Mouse (Mus musculus) adrenal gland, postnatal 36 days (tissue): Measurements from ENCODE around the gene Cacna2d2. TPM values are rescaled to one million over a fixed set of nuclear protein-coding genes. Genes with fewer than 3 reads are reported as not detected.

Experiments
- DNase-seq, 2 experiments: peaks; one replicate each; pipeline ENCODE4 v3.0.0; 2021; ENCODE audit warnings: mixed read lengths in 1 of 2
- total RNA-seq, 2 experiments: library from RNA; stranded (reverse); gene quantifications; 2 replicates each; pipeline ENCODE4 v1.2.3; 2021

Gene Cacna2d2
- total RNA-seq, 2 experiments from 2014 or later, result 4.9 to 5.2 TPM

DNA sequence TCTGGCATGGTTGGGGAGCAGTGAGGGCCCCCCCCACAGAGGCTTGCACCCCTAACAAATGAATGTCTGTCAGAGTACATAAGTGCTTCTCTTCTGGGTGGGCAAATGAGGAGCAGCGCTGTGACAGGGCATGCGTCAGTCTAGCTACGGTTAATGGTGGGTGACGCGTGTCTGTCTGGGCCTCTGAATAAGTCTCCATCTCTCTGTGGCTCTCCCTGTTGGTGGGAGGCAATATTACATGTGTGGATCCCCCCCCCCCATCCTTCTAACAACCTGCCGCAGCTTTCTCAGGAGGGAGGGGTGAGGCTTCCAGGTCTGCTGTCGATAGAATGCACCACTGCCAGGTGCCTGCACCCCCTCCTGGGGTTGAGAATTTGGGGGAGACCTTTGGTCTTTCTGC, 3.7 kb downstream of the Cacna2d2 start:
- no peak for DNase-seq

DNA sequence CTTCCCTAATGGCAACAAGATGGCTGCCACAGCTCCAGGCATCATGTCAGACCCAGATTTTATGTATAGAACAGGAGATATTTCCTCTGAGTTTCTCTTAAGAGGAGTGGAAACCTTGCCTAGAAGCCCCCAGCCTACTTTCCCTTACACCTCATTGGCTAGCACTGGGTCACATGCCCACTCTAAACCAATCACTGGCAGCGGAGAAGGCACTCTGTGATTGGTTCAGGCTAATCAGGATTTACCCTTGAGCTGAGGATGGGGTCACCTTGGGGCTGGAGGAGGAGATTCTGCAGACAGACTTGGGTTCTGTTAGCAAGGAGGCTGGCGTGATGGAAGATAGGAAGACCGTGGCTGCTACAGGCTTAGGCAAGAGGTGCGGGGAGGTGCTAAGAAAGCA, 10.0 kb downstream of the Cacna2d2 start:
- no peak for DNase-seq

DNA sequence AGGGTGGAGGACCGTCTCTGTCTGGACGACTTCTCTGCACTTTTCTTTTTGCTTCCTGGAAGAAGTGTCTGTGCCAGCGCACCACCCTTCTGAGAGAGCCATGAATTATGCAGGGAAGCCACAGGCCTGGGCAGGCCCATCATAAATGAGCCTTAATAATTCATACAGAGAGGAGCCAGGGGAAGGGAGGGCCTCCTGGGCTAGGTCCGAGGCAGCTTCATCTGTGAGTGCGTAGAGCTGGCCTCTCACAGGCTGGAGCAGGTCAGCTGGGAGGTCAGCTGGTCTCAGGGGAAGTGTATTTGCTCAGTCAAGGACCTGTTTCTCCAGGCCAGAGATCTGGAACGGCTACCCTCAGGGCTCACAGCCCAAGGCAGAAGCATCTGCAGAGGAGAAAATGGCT, 17.7 kb downstream of the Cacna2d2 start:
- DNase-seq, result no peak

DNA sequence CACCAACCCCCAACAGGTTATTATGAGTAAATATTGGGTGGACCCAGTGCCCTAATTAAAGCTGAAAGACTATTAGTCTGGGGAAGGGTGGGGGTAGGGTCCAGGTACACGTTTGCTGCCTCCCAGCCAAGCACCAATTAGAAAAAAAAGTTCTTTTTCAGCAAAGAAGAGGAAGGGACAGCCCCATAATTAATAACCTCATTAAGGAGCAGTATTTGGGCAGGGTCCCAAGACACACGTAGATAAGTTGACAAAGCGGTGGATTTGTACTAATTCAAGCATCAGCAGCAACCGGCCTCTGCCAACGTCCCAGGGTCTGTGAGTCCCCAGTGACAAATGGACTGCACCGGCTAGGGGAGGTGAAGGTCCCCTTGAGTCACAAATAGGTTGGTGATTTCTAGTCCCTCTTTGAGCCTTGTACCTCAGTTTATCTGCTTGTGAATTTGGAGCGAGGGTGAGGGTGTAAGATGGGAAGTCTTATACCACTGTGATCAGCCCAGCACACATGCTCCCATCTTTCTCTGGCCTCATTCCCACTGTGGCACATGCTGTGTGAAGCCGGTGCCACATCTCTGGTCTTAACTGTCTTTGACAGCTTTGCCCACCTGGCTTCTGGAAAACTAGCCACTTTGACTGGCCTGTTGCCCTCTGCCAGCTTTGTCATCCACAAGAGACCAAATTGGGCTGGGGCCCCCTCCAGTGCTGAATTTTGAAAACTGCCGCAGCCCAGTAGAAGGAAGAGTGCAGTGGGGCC, 20.3 kb downstream of the Cacna2d2 start:
- no peak for DNase-seq

DNA sequence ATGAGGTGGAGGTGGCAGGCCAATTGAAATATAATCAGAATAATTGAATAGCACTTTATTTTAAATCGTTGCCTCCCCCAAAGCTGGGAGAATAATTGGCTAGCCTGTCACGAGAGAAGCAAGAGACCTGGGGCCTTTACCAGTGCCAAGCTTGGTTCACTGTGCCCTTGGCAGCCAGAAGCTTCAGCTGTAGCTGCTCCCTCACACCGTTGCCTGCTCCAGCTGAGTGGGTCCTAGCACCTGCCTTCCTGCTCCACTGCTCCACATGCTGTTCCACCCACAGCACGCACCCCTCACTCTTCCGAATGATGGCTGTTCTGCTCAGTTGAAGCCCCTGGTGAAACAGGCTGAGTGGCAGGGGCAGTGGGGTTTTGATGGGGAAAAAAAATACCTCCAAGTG, 21.5 kb downstream of the Cacna2d2 start:
- no peak for DNase-seq

DNA sequence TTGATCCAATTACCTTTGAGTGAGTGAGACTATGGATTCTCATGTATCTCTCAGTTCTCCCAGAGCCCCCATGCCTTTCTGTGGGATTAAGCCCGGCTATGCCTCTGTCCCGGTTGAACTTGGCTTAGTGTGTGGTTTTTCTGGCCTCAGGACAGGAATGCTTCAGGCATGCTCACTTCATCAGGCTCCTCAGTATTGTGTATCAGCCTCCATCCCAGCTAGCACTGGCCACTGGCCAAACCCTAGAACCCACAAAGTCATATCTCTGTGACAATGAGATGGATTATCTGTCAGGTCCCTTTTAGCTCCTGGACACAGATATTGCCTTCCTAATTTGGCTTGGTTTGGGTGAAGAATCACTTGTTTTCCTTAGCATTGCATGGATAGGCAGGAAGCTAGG, 23.5 kb downstream of the Cacna2d2 start:
- no peak for DNase-seq

DNA sequence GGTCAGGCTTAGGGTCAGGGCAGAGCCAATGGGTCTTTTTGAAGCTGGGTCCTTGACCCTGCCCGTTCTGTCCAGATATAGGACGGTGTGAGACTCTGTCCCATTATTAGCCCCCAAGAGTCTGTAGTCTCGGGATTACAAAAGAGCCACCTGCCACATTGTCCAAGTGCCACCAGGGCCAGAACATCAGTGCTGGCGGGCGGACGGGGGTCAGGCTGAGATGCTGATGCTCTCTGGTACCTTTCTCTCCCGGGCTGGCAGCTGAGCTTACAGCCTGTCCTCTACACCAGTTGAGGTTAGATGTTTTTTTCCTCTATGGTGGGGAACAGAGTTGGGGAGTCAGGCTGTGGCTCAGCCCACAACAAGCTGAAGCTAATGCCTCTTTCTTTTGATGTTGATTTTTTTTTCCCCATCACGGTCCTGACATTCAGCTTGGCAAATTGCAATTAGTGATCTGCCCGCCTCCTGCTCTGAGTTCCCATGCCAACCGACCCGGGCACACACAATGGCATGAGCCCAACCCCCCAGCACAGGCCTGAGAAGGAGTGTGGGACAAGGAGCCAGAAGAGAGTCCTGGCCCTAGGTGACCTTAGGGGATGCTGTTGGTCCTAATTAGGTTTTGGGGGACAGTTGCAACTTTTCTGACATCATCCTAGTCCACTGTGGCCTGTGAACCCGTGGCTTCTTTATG, 25.2 kb downstream of the Cacna2d2 start:
- no peak for DNase-seq

DNA sequence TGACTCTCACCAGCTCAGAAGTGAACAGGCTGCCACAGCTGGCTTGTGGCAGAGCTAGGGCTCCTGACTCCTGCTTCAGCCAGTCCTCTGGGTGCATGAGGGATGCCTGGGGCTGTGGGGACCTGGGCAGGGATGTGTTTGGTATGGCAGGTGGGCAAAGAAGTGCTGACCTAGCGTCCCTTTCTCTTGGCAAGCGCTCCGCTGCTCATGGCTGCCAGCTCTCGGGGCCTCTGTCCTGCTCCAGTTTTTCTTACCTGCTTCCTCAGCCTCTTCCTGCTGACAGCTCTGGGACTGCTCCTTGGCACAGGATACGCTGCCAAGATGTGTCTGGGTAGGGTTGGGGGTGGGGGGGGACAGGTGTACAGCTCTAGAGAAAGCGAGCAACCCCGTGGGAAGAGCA, 28.5 kb downstream of the Cacna2d2 start:
- DNase-seq, result no peak

DNA sequence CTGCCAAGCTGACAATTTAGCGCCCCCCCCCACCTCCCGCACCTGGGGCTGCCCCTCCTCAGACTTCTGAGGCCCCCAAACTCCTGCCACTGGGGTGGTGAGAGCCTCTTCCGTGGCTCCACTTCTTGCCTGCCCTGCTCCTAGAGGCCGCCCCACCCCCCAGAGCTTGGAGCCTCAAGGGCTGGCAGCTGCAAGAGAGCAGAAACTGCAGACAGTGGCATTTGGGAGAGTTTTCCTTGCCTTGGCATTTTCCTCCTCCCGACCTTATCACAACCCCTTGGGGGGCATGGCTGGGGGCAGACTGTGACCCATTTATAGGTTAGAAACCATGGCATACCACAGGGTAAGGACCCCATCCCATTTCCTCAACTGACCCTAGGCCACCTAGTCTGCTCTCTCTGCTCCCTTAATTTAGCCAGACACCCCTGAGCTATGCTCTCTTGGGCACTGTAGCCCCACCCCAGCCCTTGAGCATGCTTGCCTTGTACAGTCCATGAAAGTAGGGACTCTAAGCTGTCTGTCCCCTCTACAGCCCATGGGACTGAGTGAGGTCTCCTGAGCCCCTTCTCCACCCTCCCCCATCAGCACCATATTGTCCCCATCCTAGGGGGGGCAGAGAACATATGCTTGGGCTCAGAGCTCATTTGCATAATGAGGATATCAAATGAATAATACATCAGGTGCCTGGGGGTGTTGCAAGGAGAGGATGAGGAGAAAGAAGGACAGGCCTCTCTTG, 29.2 kb downstream of the Cacna2d2 start:
- DNase-seq, result peak; percentile 46 to 66

DNA sequence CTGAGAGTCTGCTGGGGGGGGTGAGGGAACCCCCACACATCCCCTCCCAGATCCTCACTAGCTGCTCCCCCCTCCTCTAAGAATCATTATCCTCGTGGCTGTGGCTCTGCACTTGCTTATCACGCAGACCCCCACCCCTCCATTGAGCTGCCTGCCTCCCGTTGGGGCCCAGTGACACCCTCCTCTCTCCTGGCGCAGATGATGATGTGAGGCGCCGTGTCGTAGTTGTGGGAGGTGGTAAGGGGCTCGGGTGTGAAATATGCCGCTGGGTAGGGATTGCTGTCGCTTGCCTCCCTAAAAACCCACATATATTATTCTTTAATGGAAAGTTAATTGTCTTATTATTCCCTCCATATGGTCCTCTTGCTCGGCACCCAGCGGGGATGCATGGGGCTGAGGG, 31.0 kb downstream of the Cacna2d2 start:
- DNase-seq, result no peak

DNA sequence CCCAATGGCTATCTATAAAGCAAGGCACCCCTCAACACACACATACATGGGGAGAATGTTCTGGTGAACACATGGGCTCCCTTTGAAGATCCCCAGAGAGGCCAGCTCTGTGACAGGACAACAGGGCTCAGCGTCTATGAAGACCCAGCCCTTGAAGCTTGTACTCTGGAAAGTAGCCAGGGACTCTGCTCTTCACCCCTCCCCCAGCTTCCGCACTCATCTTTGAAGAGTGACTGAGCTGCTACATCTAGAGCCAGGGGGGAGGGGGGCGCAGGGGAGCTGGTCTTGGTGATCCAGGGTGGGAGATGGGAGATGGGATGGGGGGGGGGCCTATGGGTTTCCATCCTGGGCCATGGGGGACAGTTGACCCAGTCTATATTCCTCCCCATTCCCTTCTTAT, 33.1 kb downstream of the Cacna2d2 start:
- no peak for DNase-seq

DNA sequence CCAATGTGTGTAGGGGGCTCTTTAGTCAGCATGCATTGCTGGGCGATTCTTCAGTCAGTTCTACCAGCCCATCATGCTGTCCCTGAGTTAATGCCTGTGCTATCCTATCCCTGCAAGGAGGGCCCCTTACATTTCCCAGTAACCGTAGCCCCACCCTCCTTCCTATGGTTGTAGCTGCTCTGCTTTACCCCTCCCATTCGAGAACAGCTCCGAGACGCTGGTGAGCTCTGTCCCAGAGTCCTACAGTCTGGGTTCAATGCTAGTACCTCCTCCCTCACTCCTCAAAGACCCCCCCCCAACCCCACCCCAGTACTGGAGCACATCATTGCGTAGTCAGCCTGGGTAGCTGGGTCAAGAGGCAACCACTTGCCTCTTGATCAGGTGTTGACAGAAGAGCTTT, 35.4 kb downstream of the Cacna2d2 start:
- no peak for DNase-seq

DNA sequence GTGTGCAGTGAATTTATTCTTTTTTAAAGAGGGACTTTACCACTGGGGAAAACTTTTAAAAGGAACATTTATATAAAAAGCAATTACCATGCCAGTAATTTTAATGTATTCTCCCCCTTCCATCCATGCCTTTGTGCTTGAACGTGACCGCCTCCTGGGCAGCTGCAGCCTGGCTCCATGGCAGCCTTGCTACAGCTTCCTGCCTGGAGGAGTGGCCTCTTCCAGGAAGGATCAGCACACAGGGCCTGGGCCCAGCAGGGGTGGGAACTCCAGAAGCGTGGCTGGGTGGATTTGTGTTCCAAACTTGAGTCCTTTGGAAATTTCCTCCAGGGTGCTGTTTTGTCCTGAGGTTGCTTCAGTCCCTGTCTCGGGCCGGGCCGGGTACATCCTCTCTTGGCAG, 35.9 kb downstream of the Cacna2d2 start:
- DNase-seq, result no peak

DNA sequence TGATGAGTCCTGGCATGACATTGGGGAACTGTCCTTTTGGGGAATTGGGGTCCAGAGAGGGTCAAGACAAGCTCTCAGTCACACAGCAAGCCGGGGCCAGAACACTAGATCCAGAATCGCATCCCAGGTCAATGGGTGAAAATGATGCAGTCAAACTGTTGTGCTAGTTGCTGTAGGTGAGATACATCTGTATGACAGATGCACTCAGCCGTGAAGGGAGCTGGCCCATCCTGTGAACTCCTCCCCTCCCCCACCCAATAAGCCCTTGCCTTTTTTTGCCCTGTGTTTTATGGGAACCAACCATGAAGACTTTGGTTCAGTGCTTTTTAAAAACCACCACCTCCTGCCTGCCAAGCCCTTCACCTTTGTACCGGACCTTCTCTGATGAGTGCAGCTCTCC, 43.5 kb downstream of the Cacna2d2 start:
- DNase-seq, result no peak

DNA sequence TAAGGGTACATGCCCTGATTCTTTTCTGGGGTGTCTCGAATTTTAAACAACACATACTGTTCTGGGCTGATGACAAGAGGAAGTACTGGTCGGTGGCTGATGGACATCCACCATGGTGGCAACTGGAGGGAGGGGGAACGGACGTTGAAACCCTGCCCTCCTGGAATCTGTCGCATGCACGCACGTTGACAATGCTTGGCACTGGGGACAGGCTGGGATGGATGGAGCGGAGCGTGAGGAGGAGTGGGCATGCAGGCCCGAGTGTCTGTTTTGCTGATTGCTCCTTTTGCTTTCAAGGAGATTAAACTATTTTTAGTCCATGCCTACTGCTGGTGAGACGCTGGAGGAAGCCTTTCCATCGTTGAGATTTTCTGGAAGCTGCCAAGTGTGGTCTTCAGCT, 43.9 kb downstream of the Cacna2d2 start:
- DNase-seq, result no peak

DNA sequence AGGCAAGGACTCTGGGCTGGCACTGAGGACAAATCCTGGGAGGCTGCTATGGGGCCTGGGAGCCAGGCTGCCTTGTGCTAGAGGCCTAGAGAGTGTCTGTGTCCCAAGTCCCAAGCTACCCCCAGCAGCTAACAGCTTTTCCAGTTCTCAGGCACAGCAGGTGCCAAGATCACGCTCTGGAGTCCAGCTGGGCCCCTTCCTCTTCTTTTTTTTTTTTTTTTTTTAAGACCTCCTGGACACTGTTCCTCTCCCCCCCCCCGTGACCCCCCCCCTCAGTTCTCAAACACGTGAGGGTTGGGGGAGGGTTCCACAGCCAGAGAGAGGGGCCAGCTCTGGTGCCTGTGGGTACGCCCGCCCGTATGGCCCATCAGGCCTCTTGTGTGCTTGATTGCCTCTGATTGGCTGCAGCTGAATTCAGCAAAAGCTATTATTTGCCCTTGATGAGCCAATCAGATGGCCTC, 45.6 kb downstream of the Cacna2d2 start:
- no peak for DNase-seq

DNA sequence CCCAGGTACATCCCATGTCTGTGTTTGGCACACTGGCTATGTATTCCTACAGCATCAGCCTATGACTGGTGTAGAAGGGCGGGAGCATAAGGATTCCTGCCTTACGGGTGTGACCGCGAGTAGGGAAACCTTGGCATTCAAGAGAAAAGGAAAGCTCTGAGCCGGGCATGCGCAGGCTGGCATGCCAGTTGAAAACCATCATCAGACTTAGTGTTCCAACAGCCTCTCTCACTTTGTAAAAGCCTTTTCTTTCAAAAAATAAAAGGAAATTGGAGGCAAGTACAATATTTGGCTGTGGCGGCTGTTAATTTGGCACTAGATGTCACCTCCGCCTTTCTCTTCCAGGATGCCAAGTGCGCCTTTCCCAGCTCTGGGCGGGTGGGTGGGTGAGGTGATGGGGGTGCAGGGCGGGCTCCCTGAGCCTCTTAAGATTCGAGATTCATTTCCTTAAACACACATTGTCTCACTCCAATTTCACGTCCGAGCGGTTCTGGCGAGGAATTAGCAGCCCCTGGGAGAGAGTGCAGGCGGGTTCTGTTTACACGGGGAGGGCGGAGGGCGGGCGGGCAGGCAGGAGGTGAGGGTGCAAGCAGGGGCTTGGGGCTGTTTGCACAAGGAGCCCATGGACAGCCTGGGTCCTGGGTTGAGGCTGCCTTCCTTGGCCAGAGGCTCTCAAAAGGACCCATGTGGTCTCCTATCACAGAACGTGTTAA, 49.5 kb downstream of the Cacna2d2 start:
- peak in 1 of 2 experiments; percentile 16 for DNase-seq

DNA sequence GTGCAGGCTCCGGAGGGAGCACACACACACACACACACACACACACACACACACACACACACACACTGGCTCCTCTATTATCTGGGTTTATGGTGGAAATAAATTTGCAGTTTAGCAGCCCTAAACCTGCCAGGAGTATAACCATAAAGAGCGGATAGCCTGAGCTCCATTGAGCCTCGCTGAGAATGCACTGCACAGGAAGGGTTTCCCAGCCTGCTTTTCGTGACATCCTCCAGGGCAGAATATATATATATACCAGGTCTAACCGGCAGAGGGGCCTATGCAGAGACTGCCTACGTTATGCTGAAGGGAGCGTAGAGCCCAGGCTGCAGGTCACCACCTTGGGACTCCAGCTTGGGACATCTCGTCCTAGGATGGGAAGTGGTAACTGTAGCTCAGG, 52.0 kb downstream of the Cacna2d2 start:
- DNase-seq, result no peak

DNA sequence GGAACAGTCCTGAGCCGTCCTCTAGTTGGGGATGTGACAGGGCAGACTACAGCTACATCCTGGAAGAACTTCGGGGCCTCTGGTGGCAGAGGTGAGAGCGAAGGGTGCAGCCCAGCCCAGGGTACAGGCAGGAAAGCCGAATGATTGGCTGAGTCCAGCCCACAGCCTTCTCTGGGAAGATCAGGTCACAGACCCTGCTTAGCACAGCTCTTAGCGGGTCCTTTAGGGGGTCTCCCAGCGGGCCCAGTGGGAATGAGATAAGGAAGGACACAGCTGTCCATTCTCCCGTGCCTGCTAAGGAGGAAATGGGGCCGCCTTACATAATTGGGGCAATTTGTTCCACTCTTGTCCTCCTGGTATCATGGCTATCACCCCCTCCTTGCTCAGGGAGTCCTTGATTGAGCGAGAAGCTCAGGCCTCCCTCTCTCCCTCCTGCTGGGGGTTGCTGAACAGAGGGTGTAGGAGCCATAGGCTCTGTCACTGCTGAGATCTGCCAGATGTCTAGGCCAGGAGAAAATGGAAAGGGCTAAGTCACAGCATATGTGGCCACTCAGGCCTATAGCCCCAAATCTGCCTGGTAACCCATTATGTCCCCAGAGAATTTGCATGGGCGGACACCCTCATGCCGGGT, 52.6 kb downstream of the Cacna2d2 start:
- DNase-seq, result no peak

DNA sequence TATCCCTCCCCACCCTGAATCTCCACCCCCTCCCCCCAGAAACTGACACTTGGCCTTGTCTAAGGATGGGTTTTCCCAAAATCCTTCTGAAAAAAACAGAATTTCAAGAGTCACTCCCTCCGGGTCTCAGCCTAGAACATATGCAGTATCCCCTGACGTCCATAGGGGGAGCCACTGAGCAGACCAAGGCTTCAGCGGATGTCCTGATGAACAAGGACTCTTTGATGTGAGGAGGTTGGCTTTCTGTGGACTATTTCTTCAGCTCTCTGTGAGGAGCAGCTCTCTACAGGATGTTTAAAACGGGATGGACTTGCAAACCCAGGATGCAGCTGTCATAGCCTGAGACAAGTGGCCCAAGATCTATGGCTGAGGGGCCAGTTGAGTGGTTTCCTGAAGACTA, 53.1 kb downstream of the Cacna2d2 start:
- peak in 1 of 2 experiments; percentile 35 for DNase-seq

DNA sequence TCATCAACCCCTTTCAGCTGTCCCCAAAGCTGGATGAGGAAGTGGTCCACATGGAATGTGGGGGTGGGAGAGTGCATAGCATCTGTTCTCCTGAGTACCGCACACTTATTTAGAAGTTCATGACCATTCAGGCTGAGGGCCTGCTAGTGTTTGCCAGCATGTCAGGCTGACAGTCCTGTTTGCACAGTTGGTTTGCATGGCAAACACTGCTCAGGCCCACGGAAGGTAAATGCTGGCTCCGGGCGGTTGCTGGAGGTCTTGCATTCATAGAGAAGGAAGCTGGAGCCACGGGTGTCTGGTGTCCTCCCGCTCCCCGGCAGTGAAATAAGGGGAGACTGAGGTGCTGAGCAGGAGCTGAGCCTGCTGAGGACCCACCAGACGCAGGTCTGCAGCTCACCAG, 53.7 kb downstream of the Cacna2d2 start:
- no peak for DNase-seq

DNA sequence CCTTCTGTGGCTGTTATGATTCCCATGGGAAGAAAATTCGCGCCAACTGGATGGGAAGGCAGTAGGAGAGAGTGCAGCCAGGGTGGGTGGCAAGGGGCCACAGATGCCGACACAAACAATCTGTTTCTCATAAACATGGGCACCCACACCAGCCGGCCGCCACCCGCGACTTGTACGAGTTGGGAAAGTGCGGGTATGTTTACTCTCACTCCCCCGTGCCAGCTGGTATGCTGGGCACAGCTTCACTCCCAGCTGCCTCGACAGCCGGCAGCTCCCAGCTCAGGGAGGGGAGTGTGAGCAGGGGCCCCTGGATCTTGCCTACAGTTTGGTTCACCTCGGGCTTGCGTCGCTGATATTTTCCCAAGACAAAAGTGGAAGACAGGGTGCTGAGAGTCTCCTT, 57.3 kb downstream of the Cacna2d2 start:
- no peak for DNase-seq
